Mouse (Mus musculus) hindbrain, embryonic 12.5 days (tissue): Measurements from ENCODE around the gene Alg14. TPM values are rescaled to one million over a fixed set of nuclear protein-coding genes. Genes with fewer than 3 reads are reported as not detected.
A peak's percentile ranks its signal among the peaks of the same experiment; 100 is the strongest.

Source experiments
- ATAC-seq: fragments of 200-750 bp; cut with Nextera tagmentation; 2 replicates; pipeline ENCODE4 v1.8.0; 2017; ENCODE audit warnings: moderate TSS enrichment; ENCODE audit not compliant: low FRiP score
- H3K27ac ChIP-seq: fragments of 300-500 bp; sonication (generic); 2 replicates; pipeline ENCODE4 v1.5.1; 2016; ENCODE audit warnings: mild to moderate bottlenecking
- H3K27me3 ChIP-seq: fragments of 300-500 bp; sonication (generic); 2 replicates; pipeline ENCODE4 v1.6.1; 2016; ENCODE audit warnings: mild to moderate bottlenecking
- H3K36me3 ChIP-seq: fragments of 300-500 bp; sonication (generic); 2 replicates; pipeline ENCODE4 v1.6.1; 2016; ENCODE audit warnings: mild to moderate bottlenecking
- H3K4me1 ChIP-seq: fragments of 300-500 bp; sonication (generic); 2 replicates; pipeline ENCODE4 v1.6.1; 2016
- H3K4me2 ChIP-seq: fragments of 300-500 bp; sonication (generic); replicated peaks from 2 replicates; pipeline ENCODE4 v1.6.1; 2016; ENCODE audit warnings: mild to moderate bottlenecking
- H3K4me3 ChIP-seq: fragments of 300-500 bp; sonication (generic); 2 replicates; pipeline ENCODE4 v1.5.1; 2016; ENCODE audit warnings: mild to moderate bottlenecking
- H3K9ac ChIP-seq: fragments of 300-500 bp; sonication (generic); 2 replicates; pipeline ENCODE4 v1.6.1; 2016; ENCODE audit warnings: mild to moderate bottlenecking, moderate library complexity
- H3K9me3 ChIP-seq: fragments of 300-500 bp; sonication (generic); replicated peaks from 2 replicates; pipeline ENCODE4 v1.6.1; 2016; ENCODE audit warnings: mild to moderate bottlenecking
- WGBS: fragments of 180-500 bp; shearing (Covaris S2); methylation state at CpG from one replicate; pipeline ENCODE4 v1.1.7; 2016; 5-methylcytosine and 5-hydroxymethylcytosine counted together
- polyA plus RNA-seq: library from polyadenylated mRNA; unstranded; fragments of >200 nt; fragmentation: Nextera tagmentation; extraction: Ambion mirVana; gene quantifications from 2 replicates; pipeline ENCODE4 v1.2.1, GENCODE M21; 2016

The Alg14 gene
- polyA plus RNA-seq, 1 experiment from 2014 or later, result 38.5 TPM

DNA sequence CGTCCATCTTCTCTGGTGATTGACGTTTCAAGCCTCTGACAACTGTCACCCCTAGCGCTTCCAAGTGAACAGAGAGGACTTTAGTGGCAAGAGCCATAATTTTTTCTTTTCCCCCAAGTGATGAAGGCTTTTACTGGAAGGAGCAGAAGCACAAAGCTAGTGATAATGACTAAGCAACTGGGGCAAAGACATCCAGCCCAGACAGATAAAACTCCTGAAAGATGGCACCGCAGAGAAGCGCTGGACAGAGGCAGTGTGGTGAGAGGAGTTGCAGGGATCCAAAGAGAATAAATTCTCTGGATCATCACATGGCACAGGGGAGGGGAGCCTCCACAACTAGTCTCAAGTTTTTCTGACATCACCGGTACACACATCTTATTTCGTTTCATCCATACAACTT, 30.3 kb upstream of the Alg14 start:
- no peak overlapping the region for H3K4me2 ChIP-seq
- H3K9ac ChIP-seq, result no peak overlapping the region
- H3K36me3 ChIP-seq, result no peaks in the 10 kb centered on the region
- H3K9me3 ChIP-seq, result no peaks in the 10 kb centered on the region
- 64% methylated on average over 7 of the region's 7 CpGs for WGBS
- no peak overlapping the region for H3K27ac ChIP-seq
- no peak for ATAC-seq
- H3K4me3 ChIP-seq, result no peak overlapping the region
- peaks cover 45% of the 10 kb centered on the region for H3K27me3 ChIP-seq
- H3K4me1 ChIP-seq, result peaks cover 4% of the 10 kb centered on the region; the same call in 1 of the 2 replicates

DNA sequence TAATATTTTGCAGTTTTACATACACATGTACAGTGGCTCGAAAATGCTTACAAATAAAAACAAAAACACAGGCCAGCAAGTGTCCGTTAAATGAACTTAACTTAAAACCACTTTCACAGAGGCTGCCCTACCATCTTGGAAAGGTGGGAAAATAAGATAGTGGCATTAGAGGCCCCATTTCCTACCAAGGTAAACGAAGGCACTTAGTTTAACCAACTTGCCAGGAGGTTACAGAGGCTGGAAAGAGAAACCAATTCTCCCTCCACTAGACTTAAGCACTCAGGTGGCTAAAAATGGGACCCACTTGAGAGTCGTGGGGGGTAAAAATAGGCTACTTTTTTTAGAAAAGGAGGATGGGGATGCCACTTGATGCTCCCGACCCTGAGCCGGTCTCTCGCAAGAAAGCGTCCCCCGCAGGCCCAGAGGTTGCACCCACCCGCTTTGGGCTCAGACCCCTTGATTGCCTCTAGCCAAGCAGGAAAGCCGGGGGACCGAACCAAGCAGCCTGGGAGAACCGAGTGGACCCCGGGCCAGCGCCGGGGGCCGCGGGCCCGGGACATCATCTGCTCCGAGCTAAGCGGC, 29.5 kb upstream of the Alg14 start:
- H3K9me3 ChIP-seq, result no peaks in the 10 kb centered on the region
- H3K27ac ChIP-seq, result no peak overlapping the region
- peaks cover 45% of the 10 kb centered on the region for H3K27me3 ChIP-seq
- no peak for ATAC-seq
- H3K4me2 ChIP-seq, result peak overlapping the region; percentile 98
- H3K36me3 ChIP-seq, result no peaks in the 10 kb centered on the region
- peak overlapping the region; percentile 86 for H3K9ac ChIP-seq
- H3K4me1 ChIP-seq, result peaks cover 4% of the 10 kb centered on the region; the same call in 1 of the 2 replicates
- 9% methylated on average over 21 of the region's 21 CpGs for WGBS
- peak overlapping the region; percentile 83 for H3K4me3 ChIP-seq

DNA sequence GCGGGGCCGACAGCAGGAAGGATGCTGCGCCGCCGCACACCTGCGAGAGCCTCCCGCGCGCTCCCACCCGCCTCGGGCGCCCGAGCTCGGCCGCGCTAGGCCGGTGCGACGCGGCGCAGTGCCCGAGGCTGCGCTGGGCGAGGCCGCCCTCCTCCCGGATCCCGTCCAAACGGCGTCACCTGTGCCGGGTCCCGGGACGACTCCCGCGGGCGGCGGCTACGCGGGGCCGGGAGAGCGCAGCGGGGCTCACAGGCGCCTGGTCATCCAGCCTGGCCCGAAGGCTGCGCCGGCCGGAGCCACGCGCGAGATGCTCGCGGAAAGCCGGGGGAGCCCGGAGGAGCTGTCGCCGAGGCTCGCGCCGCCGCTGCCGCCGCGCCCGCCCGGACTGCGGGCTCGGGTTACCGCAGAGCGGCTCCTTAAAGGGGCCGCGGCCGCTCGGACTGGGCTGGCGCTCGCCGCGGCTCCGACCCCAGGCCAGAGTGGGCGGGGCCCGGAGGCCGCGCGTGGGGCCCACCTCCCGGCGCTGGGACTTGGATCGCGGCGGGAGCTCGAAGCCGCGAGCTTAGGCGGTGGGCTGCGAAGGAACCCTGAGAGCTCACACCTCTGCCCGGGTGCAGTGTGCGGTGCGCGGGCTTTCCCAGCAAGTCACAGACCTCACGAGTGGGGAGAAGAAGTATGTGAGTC, 28.9 kb upstream of the Alg14 start:
- WGBS, result under 1% methylated on average over 86 of the region's 97 CpGs
- ATAC-seq, result peak; percentile 93
- H3K9ac ChIP-seq, result peak overlapping the region; percentile 86
- peak overlapping the region; percentile 98 for H3K4me2 ChIP-seq
- H3K4me1 ChIP-seq, result peaks cover 4% of the 10 kb centered on the region; the same call in 1 of the 2 replicates
- H3K27ac ChIP-seq, result no peak overlapping the region; the same call in 1 of the 2 replicates
- peak overlapping the region; percentile 83 for H3K4me3 ChIP-seq
- no peaks in the 10 kb centered on the region for H3K9me3 ChIP-seq
- H3K36me3 ChIP-seq, result no peaks in the 10 kb centered on the region
- H3K27me3 ChIP-seq, result peaks cover 45% of the 10 kb centered on the region

DNA sequence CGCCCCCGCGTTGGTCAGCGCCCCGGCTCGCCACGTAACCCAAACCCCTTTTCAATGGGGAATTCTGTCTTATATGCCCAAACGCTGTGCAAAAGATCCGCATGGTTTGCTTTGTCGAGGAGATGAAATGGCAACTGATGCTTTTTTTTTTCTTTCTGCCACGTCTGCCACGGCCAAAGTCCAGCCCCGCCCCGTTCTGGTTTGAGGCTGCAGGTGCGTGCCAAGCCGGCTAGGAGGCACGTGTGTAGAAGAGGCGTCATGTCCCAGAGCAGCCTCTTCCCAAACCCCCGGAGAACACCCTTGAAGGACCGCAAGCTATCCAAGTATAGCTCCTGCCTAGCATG, 28.4 kb upstream of the Alg14 start:
- no peaks in the 10 kb centered on the region for H3K9me3 ChIP-seq
- peak overlapping the region; percentile 98 for H3K4me2 ChIP-seq
- peak overlapping the region; percentile 86 for H3K9ac ChIP-seq
- H3K27me3 ChIP-seq, result peaks cover 45% of the 10 kb centered on the region
- ATAC-seq, result 0 out of 2 replicates have a peak, but pooled peaks have one; percentile 21
- peaks cover 4% of the 10 kb centered on the region; the same call in 1 of the 2 replicates for H3K4me1 ChIP-seq
- peak overlapping the region; percentile 83 for H3K4me3 ChIP-seq
- no peak overlapping the region for H3K27ac ChIP-seq
- H3K36me3 ChIP-seq, result no peaks in the 10 kb centered on the region
- 2% methylated on average over 20 of the region's 20 CpGs for WGBS

DNA sequence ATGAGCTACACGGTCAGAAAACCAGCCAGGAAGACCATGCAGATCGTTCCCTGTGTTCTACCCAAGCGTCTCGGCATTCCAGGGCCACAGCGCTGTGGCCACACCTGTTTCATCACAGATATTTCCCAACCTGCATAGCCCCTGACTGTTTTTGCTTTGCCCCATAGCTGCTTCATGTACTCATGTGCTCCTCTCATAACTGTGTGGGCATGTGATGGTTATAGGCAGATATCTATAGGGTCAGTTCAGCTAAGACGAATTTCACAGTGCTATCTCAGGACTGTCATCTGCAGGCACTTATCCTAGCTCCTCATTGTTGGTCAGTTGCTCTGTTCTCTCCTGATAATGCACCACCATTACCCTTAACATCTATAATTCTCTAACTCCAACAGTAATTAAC, 27.3 kb upstream of the Alg14 start:
- no peak for ATAC-seq
- no peaks in the 10 kb centered on the region for H3K9me3 ChIP-seq
- peaks cover 4% of the 10 kb centered on the region; the same call in 1 of the 2 replicates for H3K4me1 ChIP-seq
- no peak overlapping the region for H3K4me3 ChIP-seq
- H3K27ac ChIP-seq, result no peak overlapping the region
- H3K36me3 ChIP-seq, result no peaks in the 10 kb centered on the region
- H3K4me2 ChIP-seq, result no peak overlapping the region
- no peak overlapping the region for H3K9ac ChIP-seq
- WGBS, result 56% methylated on average over 6 of the region's 6 CpGs
- H3K27me3 ChIP-seq, result peaks cover 43% of the 10 kb centered on the region

DNA sequence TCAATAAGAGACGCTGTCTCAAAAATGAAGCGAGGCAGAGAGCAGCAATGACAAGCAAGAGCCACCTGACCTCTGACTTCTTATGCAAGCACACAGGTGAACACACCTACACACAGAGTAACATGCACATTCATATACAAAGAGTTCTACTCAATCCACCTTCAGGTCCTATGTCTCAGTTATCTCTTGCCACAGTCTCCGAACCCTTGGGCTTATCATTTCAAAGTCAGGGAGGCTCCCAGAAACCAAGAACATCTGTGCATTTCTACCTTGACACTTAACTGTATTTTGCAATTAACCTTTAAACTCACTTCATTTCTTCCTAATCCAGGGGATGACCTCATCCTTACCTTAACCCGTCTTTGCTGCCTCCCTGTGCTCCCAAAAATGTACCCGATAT, 24.3 kb upstream of the Alg14 start:
- 88% methylated on average over 5 of the region's 5 CpGs for WGBS
- Histone ChIP-seq H3K9me3 (no peaks in the 10 kb centered on the region), H3K36me3 (no peaks in the 10 kb centered on the region), H3K27me3 (peaks cover 15% of the 10 kb centered on the region), H3K9ac (no peak overlapping the region), H3K27ac (no peak overlapping the region), H3K4me2 (no peak overlapping the region), H3K4me3 (no peak overlapping the region), H3K4me1 (peaks cover 4% of the 10 kb centered on the region; the same call in 1 of the 2 replicates)
- ATAC-seq, result no peak

DNA sequence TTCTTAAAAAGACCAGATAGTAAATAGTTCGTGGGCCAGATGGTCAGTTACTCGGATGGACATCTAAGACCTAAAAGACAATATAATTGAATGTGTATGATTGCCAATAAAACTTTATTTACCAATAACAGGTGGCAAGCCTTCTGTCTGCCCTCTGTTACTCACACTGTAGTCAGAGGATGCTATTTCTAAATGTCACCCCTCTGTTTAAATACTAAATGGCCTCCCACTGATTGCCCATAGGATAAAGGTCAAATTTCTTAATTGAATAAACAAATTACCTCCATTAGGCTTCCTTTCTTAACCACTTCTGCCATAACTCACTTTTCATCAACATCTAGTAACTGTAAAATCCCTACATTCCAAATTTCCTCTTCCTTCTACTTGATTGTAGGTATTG, 19.0 kb upstream of the Alg14 start:
- no peak for ATAC-seq
- Histone ChIP-seq H3K9ac (no peak overlapping the region), H3K27me3 (no peaks in the 10 kb centered on the region), H3K27ac (no peak overlapping the region), H3K4me2 (no peak overlapping the region), H3K36me3 (no peaks in the 10 kb centered on the region), H3K4me1 (no peaks in the 10 kb centered on the region), H3K4me3 (no peak overlapping the region), H3K9me3 (no peaks in the 10 kb centered on the region)
- WGBS, result 80% methylated on average over 2 of the region's 2 CpGs

DNA sequence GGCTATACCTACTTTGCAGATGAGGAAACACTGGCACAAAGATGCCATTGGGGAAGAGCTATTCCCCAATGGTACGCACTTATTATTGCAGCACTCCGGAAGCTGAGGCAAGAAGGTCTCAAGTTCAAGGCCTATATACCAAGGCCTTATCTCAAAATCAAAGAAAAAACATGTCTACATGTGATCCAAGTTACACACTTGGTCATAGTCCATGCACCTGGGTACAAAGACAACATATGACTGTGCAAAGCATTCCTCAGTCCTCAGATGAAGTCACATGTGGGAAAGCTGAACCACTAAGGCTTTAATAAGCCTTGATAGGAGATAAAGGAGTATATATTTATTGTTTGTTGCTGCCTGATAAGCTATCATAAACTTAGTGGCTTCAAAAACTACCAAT, 17.6 kb upstream of the Alg14 start:
- Histone ChIP-seq H3K36me3 (no peaks in the 10 kb centered on the region), H3K27me3 (no peaks in the 10 kb centered on the region), H3K4me1 (no peaks in the 10 kb centered on the region), H3K9me3 (no peaks in the 10 kb centered on the region), H3K4me3 (no peak overlapping the region), H3K9ac (no peak overlapping the region), H3K27ac (no peak overlapping the region), H3K4me2 (no peak overlapping the region)
- WGBS, result 93% methylated on average over 2 of the region's 2 CpGs
- no peak for ATAC-seq

DNA sequence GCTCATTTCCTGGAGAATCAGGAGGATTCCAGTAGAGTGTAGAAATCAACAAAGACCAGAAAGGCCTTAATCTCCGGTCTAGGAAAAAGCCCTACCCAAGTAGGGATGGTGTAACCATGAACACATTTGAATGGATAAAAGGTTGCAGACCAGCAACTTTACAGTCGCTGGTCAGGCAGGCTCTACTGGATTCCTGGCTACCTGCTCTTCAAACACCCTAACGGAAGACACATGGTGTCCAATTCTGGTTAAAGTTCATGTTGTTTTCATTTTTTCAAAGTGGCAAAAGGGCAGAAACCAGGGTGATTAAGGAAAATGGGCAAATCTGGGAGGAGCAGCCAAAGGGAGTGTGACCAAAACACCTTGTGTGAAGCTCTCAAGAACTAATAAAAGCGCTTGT, 14.6 kb upstream of the Alg14 start:
- H3K4me2 ChIP-seq, result no peak overlapping the region
- no peak overlapping the region for H3K4me3 ChIP-seq
- no peaks in the 10 kb centered on the region for H3K9me3 ChIP-seq
- H3K27me3 ChIP-seq, result no peaks in the 10 kb centered on the region
- no peak overlapping the region for H3K9ac ChIP-seq
- no peak overlapping the region for H3K27ac ChIP-seq
- WGBS, result 86% methylated on average over 4 of the region's 4 CpGs
- no peak for ATAC-seq
- no peaks in the 10 kb centered on the region for H3K36me3 ChIP-seq
- H3K4me1 ChIP-seq, result no peaks in the 10 kb centered on the region

DNA sequence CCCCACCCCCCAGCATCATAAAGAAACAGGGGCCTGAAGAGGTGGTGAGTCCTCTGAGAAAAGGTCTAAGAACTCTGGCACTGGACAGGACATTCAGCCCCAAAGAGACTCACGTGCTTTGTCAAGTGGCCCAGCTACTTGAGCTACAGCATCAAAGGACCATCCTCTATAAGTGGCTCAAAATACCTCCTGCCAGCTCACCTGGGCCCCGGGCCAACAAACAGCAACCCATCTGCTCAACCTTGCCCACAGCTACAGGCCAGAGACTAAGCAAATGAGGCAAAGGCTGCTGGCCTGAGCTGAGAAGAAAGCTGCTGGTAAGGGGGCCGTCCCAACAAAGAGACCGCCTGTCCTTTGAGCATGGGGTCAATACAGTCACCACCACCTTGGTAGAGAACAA, 14.0 kb upstream of the Alg14 start:
- 90% methylated on average over 4 of the region's 4 CpGs for WGBS
- H3K4me1 ChIP-seq, result no peaks in the 10 kb centered on the region
- H3K36me3 ChIP-seq, result no peaks in the 10 kb centered on the region
- H3K4me2 ChIP-seq, result no peak overlapping the region
- ATAC-seq, result no peak
- H3K27ac ChIP-seq, result no peak overlapping the region
- no peak overlapping the region for H3K4me3 ChIP-seq
- no peak overlapping the region for H3K9ac ChIP-seq
- no peaks in the 10 kb centered on the region for H3K27me3 ChIP-seq
- H3K9me3 ChIP-seq, result no peaks in the 10 kb centered on the region

DNA sequence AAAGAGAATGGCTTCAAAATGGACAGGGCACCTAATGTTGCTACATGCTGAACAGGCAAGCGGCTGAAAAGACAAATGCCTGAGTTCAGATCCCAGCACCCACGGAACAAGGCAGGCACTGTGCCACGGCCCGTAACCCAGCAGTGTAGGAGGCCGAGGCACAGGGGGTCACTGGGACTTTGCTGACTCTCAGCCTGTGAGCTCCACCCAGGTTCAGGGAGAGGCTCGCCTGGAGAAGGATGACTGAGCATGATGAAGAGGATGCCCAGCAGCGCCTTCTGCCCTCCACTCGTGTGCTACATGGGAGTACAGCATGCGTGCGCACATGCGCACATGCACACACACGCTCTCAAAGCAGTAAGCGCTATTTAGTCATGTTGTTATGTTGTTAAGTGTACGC, 11.9 kb upstream of the Alg14 start:
- H3K9ac ChIP-seq, result no peak overlapping the region
- H3K4me3 ChIP-seq, result no peak overlapping the region
- H3K27me3 ChIP-seq, result no peaks in the 10 kb centered on the region
- H3K4me1 ChIP-seq, result no peaks in the 10 kb centered on the region
- 88% methylated on average over 14 of the region's 14 CpGs for WGBS
- H3K4me2 ChIP-seq, result no peak overlapping the region
- no peak overlapping the region for H3K27ac ChIP-seq
- no peak for ATAC-seq
- no peaks in the 10 kb centered on the region for H3K36me3 ChIP-seq
- H3K9me3 ChIP-seq, result no peaks in the 10 kb centered on the region

DNA sequence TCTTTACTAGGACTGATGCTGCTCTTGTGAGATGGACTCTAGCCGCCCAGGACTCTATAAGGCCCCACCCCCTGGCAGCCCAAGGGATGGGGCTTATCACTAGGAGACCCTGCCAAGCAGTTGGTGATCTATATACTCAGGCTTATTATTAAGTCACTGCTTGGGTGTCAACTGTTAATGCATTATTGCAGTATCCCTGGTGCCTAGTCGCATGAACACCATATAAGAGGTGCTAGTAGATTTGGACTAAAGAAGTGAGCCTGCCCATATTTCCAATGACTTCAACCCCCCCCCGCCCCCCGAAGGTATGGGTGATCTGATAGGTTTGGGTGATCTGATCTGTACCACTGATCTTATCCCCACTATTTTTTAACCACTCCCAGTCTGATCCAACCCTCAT, 8.6 kb upstream of the Alg14 start, which contains the start of gene Tmem56:
TSS of gene Tmem56 (minus strand) at position 101 of the 400 bp plus-strand sequence.
- Histone ChIP-seq H3K9me3 (no peaks in the 10 kb centered on the region), H3K27ac (no peak within 1 kb of the TSS), H3K9ac (no peak within 1 kb of the TSS), H3K4me2 (no peak within 1 kb of the TSS), H3K36me3 (no peaks in the 10 kb centered on the region), H3K27me3 (no peaks in the 10 kb centered on the region), H3K4me1 (no peaks in the 10 kb centered on the region), H3K4me3 (no peak within 1 kb of the TSS)
- ATAC-seq, result no peak
- WGBS, result 94% methylated on average over 4 of the region's 4 CpGs

DNA sequence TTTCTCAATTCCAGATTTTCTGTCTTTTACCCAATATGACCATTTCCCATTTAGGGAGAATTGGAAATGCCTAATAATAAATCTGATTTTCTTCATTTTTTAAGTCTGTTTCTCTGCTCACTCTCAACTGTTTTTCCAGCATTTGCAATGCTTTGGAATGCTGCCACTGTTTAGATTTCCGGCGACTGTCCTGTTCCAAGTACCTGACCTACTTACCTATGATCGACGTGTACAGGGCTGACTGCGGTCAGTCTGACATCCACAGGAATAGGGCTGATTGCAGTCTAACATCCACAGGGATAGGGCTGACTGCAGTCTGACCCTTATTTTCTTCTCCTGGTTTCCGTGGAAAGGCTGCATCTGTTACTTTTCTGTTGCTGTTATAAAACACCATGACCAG, 6.4 kb upstream of the Alg14 start:
- H3K4me3 ChIP-seq, result no peak overlapping the region
- no peaks in the 10 kb centered on the region for H3K9me3 ChIP-seq
- no peak overlapping the region for H3K9ac ChIP-seq
- no peaks in the 10 kb centered on the region for H3K36me3 ChIP-seq
- H3K27me3 ChIP-seq, result no peaks in the 10 kb centered on the region
- no peak for ATAC-seq
- no peak overlapping the region for H3K4me2 ChIP-seq
- H3K27ac ChIP-seq, result no peak overlapping the region
- whole genome bisulfite sequencing, result 92% methylated on average over 6 of the region's 6 CpGs
- H3K4me1 ChIP-seq, result no peaks in the 10 kb centered on the region
